Mouse (Mus musculus) midbrain, embryonic 14.5 days (tissue): ENCODE measurements at regions not wholly inside any gene's neighbourhood (a gene's known extent, or its start where the extent isn't known, plus 50 kb on each side); places are given as distances from the start of the nearest gene placed in this dataset.

ENCODE experiments used
- ATAC-seq: fragments of 200-750 bp; cut with Nextera tagmentation; 2 replicates; pipeline ENCODE4 v1.8.0; 2017; ENCODE audit warnings: moderate number of reproducible peaks, moderate library complexity; ENCODE audit not compliant: low FRiP score, low TSS enrichment
- DNase-seq: peaks from one replicate; pipeline ENCODE4 v3.0.0-alpha.2; 2015
- H3K27ac ChIP-seq: fragments of 300-500 bp; sonication (generic); replicated peaks from 2 replicates; pipeline ENCODE4 v1.5.1; 2014; ENCODE audit warnings: mild to moderate bottlenecking, low read depth, low read length, moderate library complexity
- H3K27me3 ChIP-seq: fragments of 300-500 bp; sonication (generic); 2 replicates; pipeline ENCODE4 v1.6.1; 2014; ENCODE audit warnings: low read length, control low read depth, mixed read lengths; ENCODE audit not compliant: control insufficient read depth, insufficient read depth
- H3K36me3 ChIP-seq: fragments of 300-500 bp; sonication (generic); 2 replicates; pipeline ENCODE4 v1.6.1; 2014; ENCODE audit warnings: low read length, control low read depth; ENCODE audit not compliant: control insufficient read depth, insufficient read depth
- H3K4me1 ChIP-seq: fragments of 300-500 bp; sonication (generic); 2 replicates; pipeline ENCODE4 v1.6.1; 2014; ENCODE audit warnings: mild to moderate bottlenecking, antibody characterized with exemption, low read length, control low read depth; ENCODE audit not compliant: control insufficient read depth, insufficient read depth
- H3K4me2 ChIP-seq: fragments of 300-500 bp; sonication (generic); 2 replicates; pipeline ENCODE4 v1.6.1; 2014; ENCODE audit warnings: mild to moderate bottlenecking, low read length, moderate library complexity
- H3K4me3 ChIP-seq: fragments of 300-500 bp; sonication (generic); replicated peaks from 2 replicates; pipeline ENCODE4 v1.5.1; 2014; ENCODE audit warnings: low read depth, low read length
- H3K9ac ChIP-seq: fragments of 300-500 bp; sonication (generic); replicated peaks from 2 replicates; pipeline ENCODE4 v1.6.1; 2014; ENCODE audit warnings: mild to moderate bottlenecking, low read length, moderate library complexity
- H3K9me3 ChIP-seq: fragments of 300-500 bp; sonication (generic); 2 replicates; pipeline ENCODE4 v1.6.1; 2016; ENCODE audit warnings: low read length, control low read depth, mixed read lengths; ENCODE audit not compliant: control insufficient read depth
- WGBS: fragments of 180-500 bp; shearing (Covaris S2); extraction: QIAGEN DNeasy Blood & Tissue Kit; methylation state at CpG from one replicate; pipeline ENCODE4 v1.1.7; 2014; 5-methylcytosine and 5-hydroxymethylcytosine counted together

DNA sequence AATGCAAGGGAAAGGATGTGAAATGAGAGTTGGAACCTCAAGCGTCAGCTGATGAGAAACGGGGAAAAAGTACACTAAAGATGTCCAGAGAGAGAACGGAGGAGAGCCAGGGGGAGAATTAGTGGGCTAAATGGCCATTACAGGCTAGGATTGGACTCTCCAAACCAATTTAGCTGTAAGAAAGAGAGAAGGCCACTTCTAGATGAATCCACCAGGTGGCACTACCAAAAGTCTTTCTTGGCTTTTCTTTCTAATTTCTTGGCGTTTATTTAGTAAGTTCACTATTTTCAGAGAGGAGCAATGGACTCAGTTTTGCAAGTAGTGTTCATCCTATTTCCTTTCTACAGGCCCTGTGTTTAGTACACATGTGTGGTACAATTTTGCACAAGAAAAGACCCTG is 97.6 kb downstream of the Arrdc4 start:
- no peak overlapping the region for H3K27ac ChIP-seq
- H3K9ac ChIP-seq: no peak overlapping the region
- H3K9me3 ChIP-seq: no peaks in the 10 kb centered on the region
- no peak overlapping the region for H3K4me3 ChIP-seq
- H3K4me2 ChIP-seq: no peak overlapping the region
- DNase-seq (peak; percentile 43), ATAC-seq (no peak)
- H3K4me1 ChIP-seq: no peaks in the 10 kb centered on the region
- 71% methylated on average over 4 of the region's 4 CpGs for WGBS
- H3K27me3 ChIP-seq: no peaks in the 10 kb centered on the region
- H3K36me3 ChIP-seq: no peaks in the 10 kb centered on the region

GRCm38 (mm10) chr7:68637556-68638215 is 111.4 kb downstream of the Arrdc4 start:
- ATAC-seq (no peak), DNase-seq (no peak)
- 97% methylated on average over 7 of the region's 7 CpGs for WGBS
- H3K4me2 ChIP-seq: no peak overlapping the region
- no peak overlapping the region for H3K9ac ChIP-seq
- no peaks in the 10 kb centered on the region for H3K9me3 ChIP-seq
- no peak overlapping the region for H3K4me3 ChIP-seq
- H3K4me1 ChIP-seq: no peaks in the 10 kb centered on the region
- no peak overlapping the region for H3K27ac ChIP-seq
- H3K27me3 ChIP-seq: no peaks in the 10 kb centered on the region
- no peaks in the 10 kb centered on the region for H3K36me3 ChIP-seq

GRCm38 (mm10) chr7:68621080-68621479 is 128.0 kb downstream of the Arrdc4 start:
- Histone ChIP-seq H3K27me3 (no peaks in the 10 kb centered on the region), H3K4me2 (no peak overlapping the region), H3K27ac (no peak overlapping the region), H3K9ac (no peak overlapping the region), H3K9me3 (no peaks in the 10 kb centered on the region), H3K36me3 (no peaks in the 10 kb centered on the region), H3K4me1 (no peaks in the 10 kb centered on the region), H3K4me3 (no peak overlapping the region)
- ATAC-seq (no peak), DNase-seq (no peak)
- WGBS: 94% methylated on average over 3 of the region's 3 CpGs

GRCm38 (mm10) chr7:68610499-68610898 is 138.5 kb downstream of the Arrdc4 start:
- no peaks in the 10 kb centered on the region for H3K9me3 ChIP-seq
- 87% methylated on average over 4 of the region's 4 CpGs for WGBS
- H3K4me1 ChIP-seq: peaks cover 6% of the 10 kb centered on the region; the same call in 1 of the 2 replicates

GRCm38 (mm10) chr7:68607170-68607569 is 141.9 kb downstream of the Arrdc4 start:
- DNase-seq (peak; percentile 72), ATAC-seq (no peak)
- Histone ChIP-seq H3K9ac (no peak overlapping the region), H3K4me2 (no peak overlapping the region), H3K27me3 (peaks cover 3% of the 10 kb centered on the region; the same call in 1 of the 2 replicates), H3K4me1 (peaks cover 6% of the 10 kb centered on the region; the same call in 1 of the 2 replicates), H3K36me3 (no peaks in the 10 kb centered on the region), H3K27ac (peak overlapping the region; percentile 28; the same call in 1 of the 2 replicates), H3K4me3 (no peak overlapping the region), H3K9me3 (no peaks in the 10 kb centered on the region)
- 29% methylated on average over 4 of the region's 4 CpGs for WGBS

More at GRCm38 (mm10) chr7:68610499-68610898, 138.5 kb downstream of the Arrdc4 start:
- Histone ChIP-seq H3K27ac (no peak overlapping the region), H3K4me2 (no peak overlapping the region), H3K36me3 (no peaks in the 10 kb centered on the region), H3K9ac (no peak overlapping the region), H3K27me3 (peaks cover 3% of the 10 kb centered on the region; the same call in 1 of the 2 replicates), H3K4me3 (no peak overlapping the region)
- ATAC-seq (no peak), DNase-seq (no peak)

GRCm38 (mm10) chr7:68606278-68606677 is 142.8 kb downstream of the Arrdc4 start:
- Histone ChIP-seq H3K4me2 (no peak overlapping the region), H3K4me1 (peaks cover 6% of the 10 kb centered on the region; the same call in 1 of the 2 replicates), H3K4me3 (no peak overlapping the region), H3K36me3 (no peaks in the 10 kb centered on the region), H3K27me3 (peaks cover 3% of the 10 kb centered on the region; the same call in 1 of the 2 replicates), H3K9ac (no peak overlapping the region), H3K9me3 (no peaks in the 10 kb centered on the region), H3K27ac (peak overlapping the region; percentile 27; the same call in 1 of the 2 replicates)
- DNase-seq (no peak), ATAC-seq (no peak)
- WGBS: 89% methylated on average over 3 of the region's 3 CpGs

- H3K27ac ChIP-seq: no peak overlapping the region
- peaks cover 6% of the 10 kb centered on the region; the same call in 1 of the 2 replicates for H3K4me1 ChIP-seq
- 58% methylated on average over 2 of the region's 2 CpGs for WGBS
- no peak overlapping the region for H3K4me2 ChIP-seq
- ATAC-seq (no peak), DNase-seq (no peak)
- no peak overlapping the region for H3K9ac ChIP-seq
- H3K36me3 ChIP-seq: no peaks in the 10 kb centered on the region
- no peaks in the 10 kb centered on the region for H3K9me3 ChIP-seq
- H3K27me3 ChIP-seq: 0 out of 2 replicates have a peak, but pooled peaks cover 2% of the 10 kb centered on the region
- H3K4me3 ChIP-seq: no peak overlapping the region
Measured at GRCm38 (mm10) chr7:68603711-68604110, 145.3 kb downstream of the Arrdc4 start.

- H3K9me3 ChIP-seq: no peaks in the 10 kb centered on the region
- peaks cover 9% of the 10 kb centered on the region; the same call in 1 of the 2 replicates for H3K27me3 ChIP-seq
- no peak for DNase-seq
- WGBS: 37% methylated on average over 6 of the region's 6 CpGs
- ATAC-seq: no peak
- no peaks in the 10 kb centered on the region for H3K4me1 ChIP-seq
- no peak overlapping the region for H3K27ac ChIP-seq
- H3K9ac ChIP-seq: no peak overlapping the region
- no peak overlapping the region for H3K4me2 ChIP-seq
- H3K4me3 ChIP-seq: no peak overlapping the region
- H3K36me3 ChIP-seq: no peaks in the 10 kb centered on the region
Measured at GRCm38 (mm10) chr7:68602003-68602402, 147.0 kb downstream of the Arrdc4 start.

DNA sequence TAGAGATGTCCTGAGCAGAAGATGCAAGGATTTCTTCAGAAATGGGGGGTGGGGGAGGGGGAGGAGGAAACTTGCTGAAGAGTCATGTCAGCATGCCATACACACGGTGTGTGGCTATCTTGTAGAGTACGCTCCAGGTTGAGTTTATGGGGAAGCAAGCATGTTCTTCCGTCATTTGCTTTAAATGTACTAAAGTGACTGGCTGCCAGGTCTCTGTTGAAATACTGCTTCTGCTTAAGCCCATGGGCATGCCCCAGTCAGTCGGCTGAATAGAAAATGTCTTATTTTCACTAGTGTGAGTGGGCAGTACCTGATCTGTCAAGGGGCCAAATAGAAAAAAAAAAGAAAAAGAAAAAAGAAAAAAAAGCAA is 155.0 kb downstream of the Arrdc4 start:
- no peak overlapping the region for H3K4me3 ChIP-seq
- peak overlapping the region; percentile 31 for H3K4me2 ChIP-seq
- 0 out of 2 replicates have a peak, but pooled peaks have one; percentile 31 for ATAC-seq
- H3K9me3 ChIP-seq: no peaks in the 10 kb centered on the region
- WGBS: 40% methylated on average over 4 of the region's 4 CpGs
- DNase-seq: no peak
- no peak overlapping the region; the same call in 1 of the 2 replicates for H3K9ac ChIP-seq
- H3K4me1 ChIP-seq: peaks cover 14% of the 10 kb centered on the region
- H3K27me3 ChIP-seq: peaks cover 12% of the 10 kb centered on the region; the same call in 1 of the 2 replicates
- H3K36me3 ChIP-seq: no peaks in the 10 kb centered on the region
- no peak overlapping the region for H3K27ac ChIP-seq
